Mouse (Mus musculus): ENCODE data around the gene Rspo4.

The Rspo4 gene

GRCm38 (mm10) chr2:151914120-151914519 lies 71.4 kb downstream of the Rspo4 start:
- DNase-seq, result no peak

- no peak for DNase-seq
Observed at GRCm38 (mm10) chr2:151915111-151915510, 72.4 kb downstream of the Rspo4 start.

GRCm38 (mm10) chr2:151916061-151916831 lies 73.5 kb downstream of the Rspo4 start:
- no peak for DNase-seq

GRCm38 (mm10) chr2:151919140-151919539 lies 76.4 kb downstream of the Rspo4 start:
- DNase-seq, result no peak

DNA sequence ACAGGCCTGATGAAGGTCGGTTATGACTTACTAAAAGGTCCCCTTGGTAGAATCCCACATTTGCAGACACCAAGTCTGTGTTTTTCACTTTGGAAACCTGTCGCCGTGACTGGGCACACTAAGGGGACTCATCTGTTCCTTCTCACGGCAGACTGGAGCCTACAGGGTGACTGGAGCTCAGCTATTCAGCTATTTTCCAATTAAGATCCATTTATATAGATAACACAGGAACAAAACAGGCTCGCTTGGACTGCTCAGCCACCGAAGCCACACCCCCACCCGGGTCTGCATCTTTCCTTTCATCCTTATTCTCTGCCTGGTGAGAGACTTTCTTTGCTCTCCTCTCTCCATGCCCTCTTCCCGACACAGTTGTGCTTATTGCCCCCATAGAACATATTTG lies 78.3 kb downstream of the Rspo4 start:
- DNase-seq, result no peak

- DNase-seq, result no peak
Observed at GRCm38 (mm10) chr2:151921596-151921995, 78.9 kb downstream of the Rspo4 start.
